Mouse (Mus musculus) adrenal gland, adult 2 months (tissue): ENCODE data around the gene Myo16. TPM values are rescaled to one million over a fixed set of nuclear protein-coding genes. Genes with fewer than 3 reads are reported as not detected.

Experiments used
- DNase-seq: peaks from one replicate; pipeline ENCODE4 v3.0.0; 2021
- polyA plus RNA-seq: library from polyadenylated mRNA; depleted of rRNA; stranded (reverse); fragments of >200 nt; gene quantifications from 2 replicates; pipeline ENCODE4 v1.2.3, GENCODE M21; 2012
- total RNA-seq, 2 experiments: library from RNA; stranded (reverse); gene quantifications; 2 replicates each; pipeline ENCODE4 v1.2.3; 2021

Myo16 gene
- total and polyA plus RNA-seq, 3 experiments = 0.03 TPM; not detected in 2

DNA sequence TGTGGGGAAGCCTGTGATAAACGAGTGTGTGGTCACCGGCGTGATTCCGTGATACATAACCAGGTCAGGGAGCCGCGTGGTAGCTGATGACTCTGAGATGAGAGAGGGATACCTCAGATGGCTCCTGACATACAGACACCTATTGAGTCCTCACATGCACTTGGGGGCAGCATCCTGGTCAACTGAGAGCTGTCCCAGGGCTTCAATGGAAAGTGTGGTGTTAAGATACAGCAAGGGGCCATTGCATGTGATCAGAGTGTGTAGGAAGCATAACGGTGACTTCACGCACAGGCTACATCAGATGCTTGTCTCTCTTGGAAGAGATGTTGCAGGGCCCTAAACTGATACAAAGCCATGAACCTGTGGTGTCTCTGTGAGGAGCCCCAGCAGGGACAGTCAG lies 260.2 kb downstream of the Myo16 start:
- no peak for DNase-seq

DNA sequence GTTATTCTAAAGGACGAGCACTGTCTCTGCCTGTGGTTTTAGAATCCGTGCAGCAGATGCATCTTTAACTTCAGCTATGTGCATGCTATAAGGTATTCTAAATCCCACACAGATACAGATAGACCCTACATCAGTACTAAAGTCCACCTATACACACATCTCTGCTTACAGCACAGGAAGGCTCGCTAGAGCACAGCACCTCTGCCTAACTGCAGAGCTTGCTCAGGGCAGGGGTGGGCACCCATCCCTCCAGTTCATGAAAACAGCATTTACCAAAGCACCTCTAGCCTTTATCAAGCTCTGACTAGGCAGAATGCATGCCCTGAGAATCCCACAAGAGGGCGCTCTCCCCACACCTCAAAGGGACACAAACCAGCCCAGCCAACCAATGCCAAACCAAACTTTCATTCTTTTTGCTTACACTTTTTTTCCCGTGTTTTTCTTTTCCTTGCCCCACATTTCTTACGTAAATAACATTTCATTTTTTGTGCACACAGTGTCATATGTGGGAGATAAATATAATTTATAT lies 261.0 kb downstream of the Myo16 start:
- DNase-seq = peak; percentile 76

DNA sequence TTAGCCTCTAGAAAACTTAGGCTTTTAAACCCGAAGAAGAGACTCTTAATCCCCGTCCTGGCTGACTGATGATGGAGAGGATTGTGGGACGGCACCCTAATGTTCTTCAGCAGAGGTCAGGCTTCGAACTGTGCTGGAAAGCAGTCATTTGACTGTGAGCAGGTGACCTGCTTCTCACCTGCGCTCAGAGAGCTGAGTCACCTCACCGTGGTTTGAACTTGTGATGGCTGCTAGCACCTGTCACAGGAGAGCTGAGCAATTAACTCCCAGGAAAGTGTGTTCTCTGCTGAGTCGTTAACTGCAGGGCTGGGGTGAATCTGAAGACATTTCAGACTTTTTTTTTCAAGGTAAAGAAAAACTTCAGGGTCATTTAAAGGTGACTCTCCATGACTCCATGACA lies 261.6 kb downstream of the Myo16 start:
- DNase-seq = no peak

DNA sequence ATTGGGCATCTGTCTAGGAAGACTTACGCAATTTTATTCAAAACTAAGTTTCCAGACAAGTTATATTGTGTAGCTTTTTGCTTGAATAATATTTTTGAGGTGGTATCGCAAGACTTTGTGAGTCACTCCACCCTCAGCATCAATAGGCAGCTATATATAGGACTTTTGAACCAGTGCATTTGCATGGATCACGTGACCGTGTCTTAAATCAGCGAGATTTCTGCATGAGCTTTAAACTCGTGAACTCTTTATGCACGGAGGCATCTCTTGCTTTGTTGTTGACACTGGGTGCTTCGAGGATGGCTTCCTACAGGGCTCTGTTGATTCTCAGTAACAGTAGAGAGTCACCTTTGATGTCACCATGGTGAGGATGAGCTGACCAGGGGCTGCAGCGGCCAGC lies 262.2 kb downstream of the Myo16 start:
- DNase-seq = no peak

DNA sequence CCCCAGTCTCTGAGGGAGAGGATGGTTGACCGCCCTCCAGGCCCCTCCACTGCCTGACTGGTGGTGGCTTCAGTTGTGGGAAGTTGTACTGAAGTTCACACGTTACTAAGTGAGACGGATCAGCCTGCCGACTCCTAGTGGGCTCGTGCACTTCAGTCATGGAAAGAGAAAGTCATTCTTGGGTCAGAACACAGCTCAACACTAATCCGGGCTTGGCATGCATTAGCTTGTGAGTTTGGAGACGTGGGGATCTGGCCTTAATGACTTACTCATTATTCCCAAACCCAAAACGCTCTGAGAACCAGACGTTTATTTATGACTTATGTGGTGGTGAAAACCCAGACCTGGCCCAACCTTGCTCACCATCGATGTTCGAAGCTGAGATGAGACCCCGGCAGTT lies 263.1 kb downstream of the Myo16 start:
- DNase-seq = no peak

DNA sequence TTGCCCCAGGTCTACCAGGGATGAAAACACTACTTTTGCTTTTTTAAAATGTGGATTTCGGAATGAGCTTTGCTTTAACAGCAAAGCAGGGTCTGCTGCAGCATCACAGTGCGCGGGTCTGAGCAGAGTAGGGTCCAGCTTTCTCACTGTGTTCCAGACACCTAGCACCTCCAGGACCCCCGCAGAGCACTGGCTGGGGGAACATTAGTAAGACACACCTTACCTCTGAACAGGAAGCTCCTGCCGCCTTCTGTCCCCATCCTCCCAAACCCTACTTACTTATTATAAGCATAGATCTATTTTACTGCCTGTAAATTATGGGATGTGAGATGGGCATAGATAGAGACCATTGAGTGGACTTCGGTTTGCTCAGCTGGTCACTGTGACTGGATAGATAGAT lies 263.6 kb downstream of the Myo16 start:
- DNase-seq = no peak

DNA sequence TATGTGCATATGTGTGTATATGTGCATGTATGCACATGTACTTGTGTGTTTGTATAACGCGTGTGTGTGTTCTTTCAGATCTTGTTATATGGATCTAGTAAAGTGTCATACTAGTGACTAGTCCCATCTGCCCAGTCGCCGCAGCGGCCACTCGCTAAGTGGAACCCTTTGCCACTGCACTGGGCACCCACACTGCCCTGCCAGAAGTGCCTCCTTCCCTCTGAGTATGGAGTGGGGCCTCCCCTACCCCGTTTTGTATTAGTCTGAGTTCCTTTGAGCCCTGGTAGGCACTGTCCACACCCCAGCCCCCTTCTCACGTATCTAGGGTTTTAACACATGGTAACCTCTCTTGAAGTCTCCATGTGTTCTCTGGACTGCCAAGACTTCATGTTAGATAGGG lies 264.3 kb downstream of the Myo16 start:
- DNase-seq = no peak

DNA sequence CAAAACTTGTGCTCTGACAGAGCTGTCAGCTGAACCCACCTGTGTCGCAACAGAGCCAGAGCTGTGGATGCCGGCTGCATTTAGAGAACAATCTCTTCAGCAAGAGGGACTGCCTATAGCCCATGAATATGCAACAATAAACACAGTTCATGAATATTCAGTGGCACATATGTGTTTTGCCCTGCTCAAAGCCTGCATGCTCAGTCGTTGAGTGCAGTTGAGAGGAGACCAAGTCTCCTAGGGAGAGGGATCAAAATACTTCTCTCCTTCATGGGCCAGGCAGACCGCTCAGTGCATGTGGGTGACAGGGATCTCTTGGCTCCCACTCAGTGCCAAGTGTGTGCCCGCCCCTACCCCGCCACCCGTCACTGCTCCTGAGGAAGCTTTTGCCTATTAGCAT lies 265.3 kb downstream of the Myo16 start:
- no peak for DNase-seq

DNA sequence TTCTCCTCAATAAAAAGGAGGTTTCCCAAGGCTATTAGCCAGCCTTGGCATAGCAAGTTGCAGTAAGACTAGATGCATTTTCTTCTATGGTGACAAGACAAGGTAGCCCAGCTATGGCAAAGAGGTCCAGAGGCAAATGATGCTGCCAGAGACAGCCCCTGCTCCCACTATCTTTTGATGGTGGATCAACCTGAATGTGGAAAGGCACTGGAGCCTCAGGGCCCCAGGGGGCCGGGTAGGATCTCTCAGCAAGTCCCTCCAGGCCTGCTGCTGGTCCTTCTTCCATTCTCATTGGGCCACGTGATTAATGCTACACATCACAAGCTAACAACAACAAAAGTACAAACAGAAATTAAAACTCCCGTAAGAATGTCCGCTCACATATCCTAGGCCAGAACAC lies 266.0 kb downstream of the Myo16 start:
- no peak for DNase-seq

DNA sequence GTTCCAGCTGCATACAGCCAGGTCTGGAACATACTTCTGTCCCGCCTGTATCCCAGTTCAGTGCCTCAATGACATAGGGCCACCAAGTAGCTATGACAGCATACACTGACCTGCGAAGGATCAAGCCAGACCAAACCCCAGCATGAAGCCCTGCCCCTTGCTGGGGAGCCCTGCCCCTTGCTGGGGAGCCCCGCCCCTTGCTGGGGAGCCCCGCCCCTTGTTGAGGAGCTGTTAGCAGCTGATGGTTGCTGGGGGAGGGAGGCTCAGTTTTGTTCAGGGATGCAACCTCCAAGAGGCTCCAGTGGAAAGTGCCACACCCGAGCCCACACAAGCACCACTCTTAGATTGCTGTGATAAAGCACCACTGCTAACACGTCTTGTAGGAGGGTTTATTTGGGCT lies 266.8 kb downstream of the Myo16 start:
- no peak for DNase-seq

DNA sequence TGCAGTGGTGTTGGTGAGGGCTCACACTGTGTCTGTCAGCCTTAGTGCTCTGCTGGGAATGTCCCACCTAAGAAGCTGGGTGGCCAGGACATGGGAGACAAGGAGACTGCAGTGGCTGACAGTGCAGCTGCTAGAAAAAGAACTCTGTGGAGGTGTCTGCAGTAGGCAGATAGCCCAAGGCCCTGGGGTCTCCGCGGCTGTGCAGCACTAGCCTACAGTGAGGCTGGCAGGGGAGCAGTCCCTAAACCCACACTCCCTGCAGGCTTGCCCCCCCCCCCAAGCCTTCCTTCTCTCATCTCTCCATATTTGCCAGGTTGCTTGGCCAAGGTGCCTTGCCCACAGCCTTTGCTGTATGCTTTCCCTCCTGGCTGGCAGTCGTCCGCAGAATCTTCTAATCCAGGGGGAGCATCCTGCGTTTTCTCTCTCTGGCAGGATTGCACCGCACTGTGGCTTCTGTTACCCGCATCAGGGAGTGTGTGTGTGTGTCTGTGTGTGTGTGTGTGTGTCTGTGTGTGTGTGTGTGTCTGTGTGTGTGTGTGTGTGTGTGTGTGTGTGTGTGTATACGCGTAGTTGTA lies 267.9 kb downstream of the Myo16 start:
- no peak for DNase-seq

DNA sequence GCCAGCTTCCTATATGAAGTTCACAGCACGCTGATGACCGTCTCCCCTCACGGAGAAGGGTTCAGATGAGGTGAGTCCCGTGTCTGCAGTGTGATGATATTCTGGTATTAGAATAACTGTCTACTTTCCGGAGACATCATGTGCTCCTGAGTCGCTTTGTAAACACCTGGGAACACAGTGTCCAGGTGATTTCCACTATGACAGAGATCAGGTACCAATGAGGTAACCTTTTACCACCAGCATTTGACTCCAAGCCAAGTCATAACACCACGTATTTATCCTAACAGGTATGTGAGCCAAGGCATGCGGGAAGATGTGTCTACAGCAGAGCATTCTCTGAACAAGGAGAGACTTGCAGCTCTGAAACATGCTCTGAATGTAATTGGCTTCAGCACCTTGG lies 281.8 kb downstream of the Myo16 start:
- DNase-seq = no peak

DNA sequence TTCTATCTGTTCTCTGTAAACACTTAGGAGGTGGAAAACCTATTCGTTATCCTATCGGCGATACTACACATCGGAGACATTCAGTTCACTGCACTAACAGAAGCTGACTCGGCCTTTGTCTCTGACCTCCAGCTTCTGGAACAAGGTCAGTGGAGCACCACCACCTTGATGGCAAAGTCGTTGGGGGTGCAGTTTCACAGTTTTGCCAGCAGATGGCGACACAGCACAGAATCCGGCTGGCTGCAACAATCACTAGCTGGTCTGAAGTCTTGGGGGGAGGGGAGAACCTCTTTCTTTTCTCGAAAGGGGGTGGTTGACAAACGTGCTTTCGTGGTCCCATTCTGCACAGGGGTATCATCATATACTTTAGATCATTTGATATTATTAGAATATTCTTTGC lies 285.1 kb downstream of the Myo16 start:
- DNase-seq = peak; percentile 78

DNA sequence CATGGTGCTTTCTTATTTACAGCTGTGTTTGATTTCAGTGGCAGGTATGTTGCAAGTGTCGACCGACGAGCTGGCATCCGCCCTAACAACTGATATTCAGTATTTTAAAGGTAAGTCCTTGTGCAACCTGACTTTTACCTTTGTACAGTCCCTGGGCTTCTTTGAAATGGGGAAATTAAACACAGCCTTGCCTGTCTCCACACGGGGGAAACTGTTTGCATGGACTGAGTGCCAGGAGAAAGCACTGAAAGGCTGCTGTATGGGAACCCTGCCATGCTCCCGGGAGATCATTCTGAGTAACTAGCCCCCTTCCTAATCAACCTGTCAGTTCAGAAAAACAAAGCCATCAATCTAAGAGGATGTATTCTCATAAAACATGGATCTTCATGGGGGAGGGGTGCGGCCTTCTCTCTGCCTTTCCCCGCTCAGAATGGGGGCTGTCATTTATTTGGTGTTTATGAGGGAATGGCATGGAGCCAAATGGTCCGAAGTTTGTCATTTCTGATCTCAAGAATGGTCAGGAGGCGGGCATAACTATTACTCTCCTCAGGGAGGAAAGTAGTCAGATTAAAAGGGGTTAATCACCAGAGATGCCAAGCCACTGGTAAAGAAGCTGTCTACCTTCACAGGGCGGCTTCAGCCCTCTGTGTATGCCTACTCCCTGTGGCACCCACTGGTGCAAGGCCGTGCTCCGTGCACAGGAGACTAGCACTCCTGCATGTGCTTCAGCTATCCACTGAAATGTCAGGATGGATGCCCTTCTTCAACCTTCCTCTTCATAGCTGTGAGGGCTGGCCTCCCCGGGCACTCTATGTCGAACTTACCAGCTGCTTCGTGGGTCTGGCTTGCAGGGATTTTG lies 286.1 kb downstream of the Myo16 start:
- DNase-seq = no peak

DNA sequence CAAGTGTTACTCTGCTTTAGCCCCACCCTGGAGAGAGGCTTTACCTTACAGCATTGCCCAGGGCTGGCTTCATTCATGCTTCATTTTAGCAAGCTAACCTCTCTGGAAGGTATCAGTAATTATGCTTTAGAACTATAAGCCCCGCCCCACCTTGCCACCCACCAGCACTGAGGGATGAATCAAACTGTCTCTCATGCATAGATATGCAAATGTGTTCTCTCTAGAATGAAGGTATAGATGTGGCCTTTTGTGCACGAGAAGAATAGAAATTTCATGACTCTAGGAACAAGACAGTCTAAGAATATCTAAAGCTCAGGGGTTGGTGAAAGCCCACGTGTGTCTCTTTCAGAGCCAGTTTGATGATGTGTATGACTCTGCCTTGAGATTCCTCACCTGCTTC lies 288.9 kb downstream of the Myo16 start:
- DNase-seq = no peak

DNA sequence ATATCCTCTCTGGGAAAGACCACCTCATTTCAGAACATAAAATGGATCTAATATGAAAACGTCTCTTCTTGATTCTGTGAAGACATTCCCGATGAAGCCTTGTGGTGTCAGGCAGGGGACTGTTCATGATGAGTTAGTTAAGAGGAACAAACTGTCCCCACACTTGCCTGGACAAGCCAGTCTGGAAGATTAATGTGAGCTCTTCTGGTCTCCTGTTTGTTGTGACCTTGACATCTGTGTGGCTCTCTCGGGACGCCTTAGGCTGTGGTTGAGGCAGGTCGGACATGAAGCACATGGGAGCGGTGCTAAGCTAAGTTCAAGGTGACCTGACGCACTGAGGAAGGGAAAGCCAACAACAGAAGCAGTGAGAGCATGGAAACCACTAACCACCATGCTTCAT lies 291.3 kb downstream of the Myo16 start:
- peak; percentile 20 for DNase-seq

DNA sequence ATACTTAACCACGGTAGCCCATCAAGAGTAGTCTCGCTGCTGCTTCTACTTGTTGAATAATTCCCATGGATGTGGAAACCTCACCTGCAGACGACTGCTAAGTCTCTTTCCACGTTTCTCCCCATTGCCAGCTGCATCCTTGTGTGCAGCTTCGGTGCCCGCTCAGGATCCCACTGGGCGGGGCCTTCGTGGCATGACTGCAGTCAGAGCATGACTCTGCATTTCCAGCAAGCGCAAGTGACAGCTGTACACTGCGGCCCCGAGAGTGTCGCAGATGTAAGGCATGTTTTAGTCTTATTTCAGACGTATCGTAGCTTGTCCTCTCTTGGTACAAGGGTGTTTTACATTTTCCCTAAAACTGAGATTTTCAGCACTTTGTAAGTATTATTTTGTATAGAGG lies 294.8 kb downstream of the Myo16 start:
- no peak for DNase-seq

DNA sequence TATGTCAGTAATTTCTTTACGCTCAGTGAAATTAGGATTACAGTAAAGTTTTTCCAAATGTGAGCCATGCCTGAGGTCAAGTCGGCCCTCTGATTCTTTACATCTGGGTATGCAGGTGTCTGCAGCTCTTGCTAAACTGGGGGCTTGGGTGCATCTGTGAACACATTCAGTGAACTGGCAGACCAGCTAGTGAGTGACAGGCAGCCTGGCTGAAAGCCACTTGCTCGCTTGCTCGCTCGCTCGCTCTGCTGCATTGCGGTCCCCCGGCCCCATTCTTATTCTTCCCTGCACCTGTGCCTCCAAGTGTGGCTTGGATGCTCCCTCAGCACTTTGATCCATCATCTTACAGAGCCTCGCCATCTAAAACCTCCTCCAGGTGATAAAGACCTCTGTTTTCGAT lies 299.3 kb downstream of the Myo16 start:
- DNase-seq = no peak

DNA sequence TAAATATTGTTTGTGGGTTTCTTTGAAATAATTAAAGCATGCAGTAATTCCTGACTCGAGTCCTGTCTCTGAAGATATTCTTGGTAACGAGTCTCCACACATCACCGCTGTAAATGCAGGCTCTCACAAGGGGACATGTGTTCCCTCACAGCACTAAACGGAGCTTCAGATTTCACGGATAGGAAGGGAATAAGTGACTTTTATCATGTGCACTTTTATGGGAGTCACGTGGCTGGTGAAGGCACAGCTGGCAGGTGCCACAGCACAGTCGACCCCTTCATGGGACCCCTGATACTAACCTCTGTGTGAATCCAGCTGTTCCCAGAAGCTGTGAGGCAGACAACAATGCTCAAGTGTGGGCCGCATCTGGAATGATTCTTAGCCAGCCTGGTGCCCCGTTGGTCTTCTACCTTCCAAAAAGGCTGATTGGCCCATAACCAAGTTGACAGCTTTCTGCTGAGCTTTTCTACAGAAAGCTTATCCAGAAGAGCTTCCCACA lies 304.5 kb downstream of the Myo16 start:
- no peak for DNase-seq

DNA sequence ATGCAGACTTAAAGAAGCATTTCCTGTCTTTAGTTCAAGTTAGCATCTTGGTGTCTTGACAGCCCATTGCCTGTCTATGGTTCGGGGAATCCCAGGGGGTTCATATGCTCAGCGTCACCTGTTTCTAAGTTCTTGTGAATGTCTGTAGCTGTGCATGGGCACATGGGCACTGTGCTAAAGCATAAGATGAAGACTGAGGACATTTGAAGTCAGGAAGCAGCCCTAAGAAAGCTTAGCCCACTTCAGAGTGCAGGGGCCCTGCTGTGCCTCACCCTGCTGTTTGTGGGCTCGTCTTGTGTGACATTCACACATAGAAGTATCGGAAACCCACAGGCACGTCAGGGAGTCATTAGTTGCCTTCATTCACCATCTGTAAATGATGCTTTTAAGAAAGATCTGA lies 308.6 kb downstream of the Myo16 start:
- DNase-seq = no peak

DNA sequence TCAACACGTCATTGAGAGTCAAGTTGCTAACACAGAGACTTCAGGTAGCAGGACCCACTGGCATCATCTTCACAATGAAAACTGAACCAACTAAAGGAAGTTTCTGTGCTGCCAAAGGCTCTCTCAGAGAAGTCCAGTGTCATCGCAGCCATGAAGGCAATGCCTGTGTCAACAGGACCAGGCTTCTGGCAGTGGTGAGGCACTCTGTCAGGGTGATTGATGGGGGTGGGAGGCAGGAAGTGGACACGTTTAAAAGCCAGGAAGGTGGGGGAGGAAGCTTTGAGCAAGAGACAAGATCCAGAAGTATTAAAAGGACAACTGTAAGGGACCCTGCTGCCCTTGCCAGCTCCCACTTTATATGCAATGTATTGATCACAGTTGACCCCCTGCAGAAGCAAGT lies 314.8 kb downstream of the Myo16 start:
- no peak for DNase-seq

DNA sequence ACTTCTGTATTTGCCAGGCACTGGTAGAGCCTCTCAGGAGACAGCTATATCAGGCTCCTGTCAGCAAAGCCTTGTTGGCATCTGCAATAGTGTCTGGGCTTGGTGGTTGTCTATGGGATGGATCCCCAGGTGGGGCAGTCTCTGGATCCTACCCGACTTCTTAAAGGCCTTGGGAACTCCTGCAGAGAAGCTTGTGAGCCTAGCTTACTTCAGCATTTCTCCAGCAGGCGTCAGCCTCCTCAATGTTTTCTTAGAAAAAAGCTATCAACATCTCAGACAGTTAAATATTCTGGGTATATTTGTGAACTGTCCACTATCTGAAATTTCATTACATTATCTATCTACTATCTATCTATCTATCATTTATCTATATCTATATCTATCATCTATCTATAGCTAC lies 315.9 kb downstream of the Myo16 start:
- DNase-seq = no peak

DNA sequence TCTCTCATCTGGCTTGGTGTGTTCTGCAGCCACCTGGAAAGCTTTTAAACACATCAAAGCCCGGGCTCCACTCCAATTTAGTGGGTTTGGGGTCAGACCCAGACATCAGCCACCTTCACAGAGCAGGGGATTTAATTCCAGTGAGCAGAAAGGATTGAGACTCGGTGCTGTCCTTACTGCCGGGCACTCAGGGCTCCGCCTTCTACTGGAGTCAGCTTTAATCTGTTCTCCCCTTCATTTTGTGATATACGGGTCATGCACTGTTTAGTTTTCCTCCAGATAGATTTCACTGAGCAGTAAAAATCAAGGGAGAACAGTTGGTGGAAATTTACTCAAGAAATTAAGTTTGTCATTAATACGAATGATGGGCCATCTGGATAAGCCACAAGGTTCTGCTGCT lies 316.6 kb downstream of the Myo16 start:
- DNase-seq = no peak

DNA sequence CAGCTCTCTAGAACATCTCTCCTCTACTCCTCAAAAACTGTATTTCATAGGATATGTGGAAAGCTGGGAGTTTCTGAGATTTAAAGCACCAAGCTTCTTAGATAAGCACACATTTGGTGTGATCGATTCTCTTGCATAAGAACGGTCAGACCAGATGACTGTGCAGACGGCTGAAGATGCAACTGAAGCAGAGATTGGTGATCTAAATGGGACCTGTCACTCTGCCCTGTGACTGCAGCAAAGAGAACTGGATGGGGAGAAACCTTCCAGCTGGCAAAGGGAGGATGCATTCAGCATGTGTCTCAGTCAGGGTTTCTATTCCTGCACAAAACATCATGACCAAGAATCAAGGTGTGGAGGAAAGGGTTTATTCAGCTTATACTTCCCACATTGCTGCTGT lies 318.7 kb downstream of the Myo16 start:
- no peak for DNase-seq
